Mouse (Mus musculus) liver, adult 2 months (tissue): Measurements from ENCODE around the gene Ruvbl1.

Experiments
- CTCF ChIP-seq: fragments of 200-500 bp; IDR thresholded peaks from 2 replicates; pipeline ENCODE4 v1.5.1; 2011; ENCODE audit warnings: low read depth, low read length, control low read depth
- POLR2A ChIP-seq: fragments of 200-500 bp; IDR thresholded peaks from 2 replicates; pipeline ENCODE4 v1.6.1; 2011; ENCODE audit warnings: low read length, control low read depth; ENCODE audit not compliant: insufficient read depth; ENCODE audit errors: extremely low read depth

DNA sequence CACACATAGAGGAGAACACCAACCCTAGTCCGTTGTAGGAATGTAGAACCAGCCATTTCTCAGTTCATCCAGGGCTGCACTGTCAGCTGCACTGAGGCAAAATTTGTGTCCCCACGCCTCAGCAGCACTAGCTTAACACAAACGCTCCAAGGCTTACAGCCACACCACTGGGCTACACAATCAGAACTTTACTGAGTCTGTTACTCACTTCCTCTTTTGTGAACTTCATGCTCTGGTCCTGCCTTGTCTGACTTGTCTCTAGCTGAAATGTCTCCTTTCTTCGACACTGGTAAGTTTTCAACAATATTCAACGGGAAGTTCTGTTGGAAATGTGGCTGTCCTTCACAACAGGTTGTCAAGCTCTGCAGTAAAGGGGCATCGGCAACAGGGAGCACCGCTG is 29.6 kb upstream of the Ruvbl1 start:
- TF ChIP-seq POLR2A (no peak), CTCF (no peak)
